Mouse (Mus musculus): ENCODE measurements at regions not wholly inside any gene's neighbourhood (a gene's known extent, or its start where the extent isn't known, plus 50 kb on each side); places are given as distances from the start of the nearest gene placed in this dataset.

DNA sequence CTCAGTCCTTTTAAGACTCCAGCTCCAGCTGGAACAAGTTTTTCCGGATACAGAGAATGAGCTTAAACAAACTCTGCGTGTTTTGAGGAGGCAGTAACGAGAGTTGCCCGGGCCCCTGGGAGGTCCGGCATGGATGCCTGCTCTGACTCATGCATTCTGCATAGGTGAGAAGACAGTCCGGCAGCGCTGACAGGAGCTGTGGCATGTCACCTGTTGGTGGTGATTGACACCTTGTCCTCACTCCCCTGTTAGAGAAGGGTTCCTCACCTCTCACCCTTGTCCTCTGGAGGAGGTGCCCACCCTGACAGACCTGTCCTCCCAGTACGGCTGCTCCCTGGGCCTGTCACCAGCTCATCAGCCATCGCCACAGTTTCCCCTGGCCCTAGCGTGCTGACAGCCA lies 87.7 kb downstream of the Cdc7 start:
- no peak for TF ChIP-seq EP300 (IDR thresholded peaks at IDR 0.05)
- no peak for TF ChIP-seq CTCF (IDR thresholded peaks at IDR 0.05)
